Mouse (Mus musculus) thymus, postnatal 36 days (tissue): ENCODE data around the gene Spag5.
A peak's percentile ranks its signal among the peaks of the same experiment; 100 is the strongest.

ENCODE experiments used
- DNase-seq, 2 experiments: peaks; one replicate each; pipeline ENCODE4 v3.0.0; 2022; ENCODE audit warnings: mixed read lengths in 2 of 2

Spag5 gene

DNA sequence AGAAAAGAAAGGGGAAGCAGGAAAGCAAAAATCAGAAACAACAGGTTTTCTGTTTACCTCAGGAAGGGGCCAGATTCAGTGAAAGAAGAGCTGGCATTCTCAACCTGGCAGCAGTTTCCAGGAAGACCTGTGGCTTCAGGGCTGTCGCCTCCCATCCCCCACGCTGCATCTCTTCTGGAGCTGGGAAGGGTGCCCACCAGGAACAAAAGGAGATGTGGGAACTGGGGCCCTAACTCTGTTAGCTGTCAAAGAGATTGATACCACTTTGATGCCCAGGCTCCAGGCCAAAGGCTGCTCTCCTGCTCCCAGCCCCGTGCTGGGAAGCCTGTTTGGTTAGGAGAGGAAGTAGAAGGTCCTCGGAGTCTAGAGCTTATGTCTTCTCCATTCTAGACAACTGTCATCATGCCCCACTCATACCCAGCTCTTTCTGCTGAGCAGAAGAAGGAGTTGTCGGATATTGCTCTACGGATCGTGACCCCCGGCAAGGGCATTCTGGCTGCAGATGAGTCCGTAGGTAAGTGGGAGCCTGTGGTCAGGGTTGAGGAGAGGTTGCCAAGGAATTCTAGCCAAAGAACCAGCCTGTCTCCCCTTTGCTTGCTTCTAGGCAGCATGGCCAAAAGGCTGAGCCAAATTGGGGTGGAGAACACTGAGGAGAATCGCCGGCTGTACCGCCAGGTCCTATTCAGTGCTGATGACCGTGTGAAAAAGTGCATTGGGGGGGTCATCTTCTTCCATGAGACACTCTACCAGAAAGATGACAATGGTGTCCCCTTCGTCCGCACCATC lies 22.9 kb downstream of the Spag5 start:
- DNase-seq, result no peak

DNA sequence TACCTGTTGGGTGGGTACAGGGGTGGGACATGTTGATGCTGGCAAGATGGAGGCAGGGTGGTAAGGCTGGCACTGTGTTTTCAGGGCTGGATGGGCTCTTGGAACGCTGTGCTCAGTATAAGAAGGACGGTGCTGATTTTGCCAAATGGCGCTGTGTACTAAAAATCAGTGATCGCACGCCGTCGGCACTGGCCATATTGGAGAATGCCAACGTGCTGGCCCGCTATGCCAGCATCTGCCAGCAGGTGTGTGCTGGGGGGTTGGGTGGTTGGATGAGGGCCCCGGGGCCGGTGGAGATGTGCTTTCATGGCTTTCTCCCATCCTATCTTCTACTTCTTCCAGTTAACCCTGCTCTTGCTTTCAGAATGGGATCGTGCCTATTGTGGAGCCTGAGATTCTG lies 23.6 kb downstream of the Spag5 start:
- no peak for DNase-seq

DNA sequence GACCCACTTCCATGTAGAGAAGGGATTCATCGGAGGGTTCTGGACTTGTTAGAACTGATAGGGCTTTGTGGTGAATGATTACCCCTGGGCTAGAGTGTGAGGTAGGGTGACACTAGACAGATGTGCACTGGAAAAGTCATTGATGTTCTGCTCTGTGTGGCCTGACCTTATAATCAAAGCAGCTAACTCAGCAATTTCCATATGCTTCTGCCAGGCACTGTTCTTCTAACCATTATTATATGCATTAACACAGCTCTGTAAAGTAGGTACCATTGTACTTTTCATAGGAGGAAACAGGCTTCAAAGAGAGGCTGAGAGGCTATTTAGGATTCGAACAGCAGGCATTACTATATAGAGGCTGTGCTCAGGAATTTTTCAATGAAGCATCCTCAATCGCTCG lies 25.9 kb downstream of the Spag5 start:
- DNase-seq, result no peak

DNA sequence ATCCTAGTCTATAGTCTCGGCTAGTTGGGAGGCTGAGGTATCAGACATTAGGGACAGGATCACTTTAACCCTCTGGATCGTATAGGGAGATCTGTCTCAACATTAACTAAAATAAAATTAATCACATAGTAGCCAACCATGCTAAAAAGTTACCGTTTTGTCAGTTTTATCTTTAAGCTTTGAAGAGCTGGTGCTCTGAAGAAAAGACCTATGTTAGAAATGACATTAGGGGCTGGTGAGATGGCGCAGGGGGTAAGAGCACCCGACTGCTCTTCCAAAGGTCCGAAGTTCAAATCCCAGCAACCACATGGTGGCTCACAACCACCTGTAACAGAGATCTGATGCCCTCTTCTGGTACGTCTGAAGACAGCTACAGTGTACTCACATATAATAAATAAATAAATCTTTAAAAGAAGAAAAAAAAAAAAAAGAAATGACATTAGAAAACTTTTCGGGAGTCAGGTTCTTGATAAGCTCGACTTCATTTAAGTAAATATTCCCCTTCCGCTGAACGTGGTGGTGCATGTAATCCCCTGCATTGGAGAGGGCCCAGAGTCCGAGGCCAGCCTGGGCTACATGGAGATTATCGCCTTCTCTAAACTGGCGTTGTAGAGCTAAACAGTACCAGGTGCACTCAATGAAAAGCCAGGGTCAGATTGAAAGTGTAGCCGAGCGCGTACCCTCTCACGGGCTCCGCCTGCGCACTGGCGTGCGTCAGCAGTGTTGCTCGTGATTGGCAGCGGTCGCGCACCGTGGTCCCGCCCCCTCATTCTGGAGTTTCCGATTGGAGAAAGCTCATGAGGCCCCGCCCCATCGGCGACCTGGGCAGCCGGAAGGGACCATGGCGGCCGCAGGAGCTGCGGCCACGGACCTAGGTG lies 26.5 kb downstream of the Spag5 start, which contains the start of gene Pigs:
Pigs (plus strand) TSS at position 782 of the 878 bp plus-strand sequence.
- peak; percentile 95 to 96 for DNase-seq

DNA sequence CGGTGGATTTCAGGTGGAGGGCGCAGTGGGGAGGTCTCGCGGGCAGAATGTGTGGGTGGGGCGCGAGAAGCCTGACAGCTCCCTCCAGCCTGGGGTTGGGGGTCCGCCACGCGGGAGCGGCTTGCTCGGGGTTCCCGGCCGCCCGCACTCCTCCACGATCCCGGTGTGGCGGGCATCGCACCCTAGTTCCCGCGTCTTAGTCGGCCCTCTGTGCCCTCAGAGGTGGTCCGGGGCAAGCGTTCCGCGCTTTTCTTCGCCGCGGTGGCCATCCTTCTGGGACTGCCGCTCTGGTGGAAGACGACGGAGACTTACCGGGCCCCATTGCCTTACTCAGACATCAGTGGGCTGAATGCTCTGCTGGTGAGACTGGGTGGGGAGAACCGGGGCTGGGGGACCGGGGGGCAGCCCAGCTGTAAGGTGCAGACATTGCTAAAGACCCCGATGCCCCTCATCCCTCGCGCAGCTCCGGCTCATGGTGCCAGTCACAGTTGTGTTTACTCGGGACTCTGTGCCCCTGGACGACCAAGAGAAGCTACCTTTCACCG lies 27.3 kb downstream of the Spag5 start:
- DNase-seq, result no peak

DNA sequence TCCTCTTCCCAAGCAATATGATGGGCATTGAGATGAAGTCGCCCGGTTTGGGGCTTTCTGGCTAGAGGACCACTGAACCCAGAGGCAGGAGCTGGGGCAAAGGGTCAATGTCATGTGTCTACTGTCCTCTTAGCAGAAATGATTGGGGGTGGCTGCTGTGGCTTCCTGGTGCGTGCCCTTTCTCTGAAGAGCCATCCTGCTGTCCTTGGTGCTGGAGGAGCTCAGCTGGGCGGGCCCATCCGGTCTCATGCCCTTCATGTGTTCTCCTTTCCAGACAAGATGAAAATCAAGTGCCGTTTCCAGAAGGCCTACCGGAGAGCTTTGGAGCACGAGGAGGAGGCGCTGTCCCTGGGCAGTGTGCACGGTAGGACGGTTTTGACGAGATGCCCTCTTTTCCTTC lies 31.3 kb downstream of the Spag5 start:
- no peak for DNase-seq

DNA sequence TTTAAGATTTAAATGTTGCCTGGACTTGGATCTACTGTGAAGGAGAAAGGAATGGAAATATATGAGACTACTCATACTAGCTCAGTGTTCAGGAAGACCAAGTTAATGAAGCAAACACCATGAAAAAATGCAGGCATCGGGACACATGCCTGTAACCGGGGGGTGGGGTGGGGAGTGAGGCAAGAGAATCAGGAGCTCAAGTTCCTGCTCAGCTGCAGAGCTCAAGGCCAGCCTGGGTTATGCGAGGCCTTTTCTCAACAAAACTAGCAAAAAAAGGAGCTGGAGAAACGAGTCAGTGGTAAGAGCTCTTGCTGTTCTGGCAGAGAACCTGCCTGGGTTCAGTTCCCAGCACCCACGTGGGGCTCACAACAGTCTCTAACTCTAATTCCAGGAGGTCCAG lies 32.7 kb downstream of the Spag5 start:
- no peak for DNase-seq

DNA sequence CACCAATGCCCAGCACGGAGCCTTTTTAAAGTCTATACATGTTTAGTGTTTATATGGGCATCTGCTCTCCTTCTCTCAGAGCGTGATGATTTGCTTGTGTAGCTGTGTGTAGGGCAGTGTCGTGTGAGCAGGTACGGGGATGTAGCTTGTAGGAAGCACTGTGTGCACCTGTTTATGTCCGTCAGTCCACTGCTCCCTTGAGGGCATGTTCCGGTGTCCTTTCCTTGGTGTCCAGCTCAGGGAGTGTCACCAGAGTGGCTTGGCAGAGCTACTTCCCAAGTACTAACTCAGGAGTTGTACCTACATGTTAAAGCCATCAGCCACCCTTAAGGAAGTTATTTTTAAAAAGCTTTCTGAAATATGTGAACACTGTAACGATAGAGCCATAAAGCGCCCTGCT lies 35.7 kb downstream of the Spag5 start:
- no peak for DNase-seq

DNA sequence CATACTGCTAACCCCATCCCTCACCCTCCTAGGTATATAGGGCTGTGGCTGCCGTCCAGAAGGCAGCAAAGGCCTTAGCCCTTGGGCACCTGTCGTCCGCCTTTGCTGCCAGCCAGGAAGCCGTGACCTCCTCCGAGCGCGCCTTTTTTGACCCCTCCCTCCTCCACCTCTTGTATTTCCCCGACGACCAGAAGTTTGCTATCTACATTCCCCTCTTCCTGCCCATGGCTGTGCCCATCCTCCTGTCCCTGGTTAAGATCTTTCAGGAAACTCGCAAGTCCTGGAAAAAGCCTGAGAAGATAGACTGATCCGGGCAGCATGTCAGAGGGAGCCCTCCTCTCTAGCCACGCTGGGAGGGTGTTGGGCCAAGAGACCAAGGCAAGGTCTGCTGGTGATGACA lies 40.4 kb downstream of the Spag5 start:
- no peak for DNase-seq

DNA sequence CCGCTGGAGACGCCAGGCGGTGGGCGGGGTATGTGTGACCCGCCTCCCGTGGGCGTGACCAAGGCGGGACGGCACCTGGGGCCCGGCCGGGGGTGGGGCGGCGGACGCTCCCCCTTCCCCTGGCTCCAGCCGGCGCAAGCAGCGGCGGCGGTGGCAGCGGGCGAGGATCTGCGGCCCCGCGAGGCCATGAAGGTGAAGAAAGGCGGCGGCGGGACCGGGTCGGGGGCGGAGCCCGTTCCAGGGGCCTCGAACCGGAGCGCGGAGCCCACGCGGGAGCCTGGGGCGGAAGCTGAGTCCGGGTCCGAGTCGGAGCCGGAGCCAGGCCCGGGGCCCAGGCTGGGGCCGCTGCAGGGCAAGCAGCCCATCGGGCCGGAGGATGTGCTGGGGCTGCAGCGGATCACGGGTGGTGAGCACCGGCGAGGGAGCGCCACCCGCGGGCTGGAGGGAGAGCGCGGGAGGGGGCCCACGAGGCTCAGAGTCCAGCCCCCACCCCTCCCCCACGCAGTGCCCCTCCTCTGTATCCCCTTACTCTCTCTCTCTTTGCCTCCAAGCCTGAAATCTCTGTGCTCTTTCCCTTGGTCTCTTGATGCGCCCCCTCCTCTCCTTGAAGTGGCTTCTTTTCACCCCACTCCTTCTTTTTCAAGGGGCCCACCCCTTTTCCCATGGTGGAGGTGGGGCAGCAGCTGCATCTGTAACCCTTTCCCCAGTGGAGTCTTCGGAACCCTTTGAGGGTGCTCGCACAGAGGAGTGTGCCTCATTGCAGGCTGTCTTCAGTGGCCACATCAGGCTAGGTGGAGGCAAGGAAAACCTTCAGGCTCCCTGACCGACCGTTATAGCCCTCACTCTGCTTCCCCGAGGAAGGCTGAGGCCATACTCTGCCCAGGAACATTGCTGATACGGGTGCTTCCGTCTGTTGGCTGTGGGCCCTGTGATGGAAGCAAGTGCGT lies 42.3 kb downstream of the Spag5 start, which contains the start of gene Unc119:
Unc119 (plus strand) TSS at position 102 of the 947 bp plus-strand sequence.
- DNase-seq, result peak; percentile 83 to 86

DNA sequence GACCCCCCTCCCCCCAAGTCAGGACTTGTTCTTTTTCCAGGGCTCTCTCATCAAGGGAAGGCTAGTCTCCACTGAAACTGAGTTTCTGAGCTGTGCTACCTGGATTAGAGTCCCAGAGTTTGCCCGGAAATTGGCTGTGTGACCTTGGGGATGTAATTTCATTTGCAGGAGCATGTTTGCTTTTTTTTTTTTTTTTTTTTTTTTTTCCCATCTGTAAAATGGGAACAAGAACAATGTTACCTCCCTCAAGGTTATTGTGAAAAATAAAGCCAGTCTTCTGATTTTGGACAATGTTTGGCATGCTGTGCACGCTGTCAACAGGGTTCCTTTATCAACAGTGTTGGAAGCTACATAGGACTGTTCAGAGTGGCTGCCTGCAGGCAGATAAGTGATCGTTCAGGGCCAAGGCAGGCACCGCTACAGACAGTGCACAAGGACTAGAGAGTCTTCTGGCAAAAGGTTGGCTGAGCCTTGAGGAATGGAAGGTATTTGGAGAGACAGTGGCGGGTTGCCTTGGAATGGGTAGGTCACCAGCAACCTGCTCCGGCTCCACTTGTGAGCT lies 43.1 kb downstream of the Spag5 start:
- no peak for DNase-seq

DNA sequence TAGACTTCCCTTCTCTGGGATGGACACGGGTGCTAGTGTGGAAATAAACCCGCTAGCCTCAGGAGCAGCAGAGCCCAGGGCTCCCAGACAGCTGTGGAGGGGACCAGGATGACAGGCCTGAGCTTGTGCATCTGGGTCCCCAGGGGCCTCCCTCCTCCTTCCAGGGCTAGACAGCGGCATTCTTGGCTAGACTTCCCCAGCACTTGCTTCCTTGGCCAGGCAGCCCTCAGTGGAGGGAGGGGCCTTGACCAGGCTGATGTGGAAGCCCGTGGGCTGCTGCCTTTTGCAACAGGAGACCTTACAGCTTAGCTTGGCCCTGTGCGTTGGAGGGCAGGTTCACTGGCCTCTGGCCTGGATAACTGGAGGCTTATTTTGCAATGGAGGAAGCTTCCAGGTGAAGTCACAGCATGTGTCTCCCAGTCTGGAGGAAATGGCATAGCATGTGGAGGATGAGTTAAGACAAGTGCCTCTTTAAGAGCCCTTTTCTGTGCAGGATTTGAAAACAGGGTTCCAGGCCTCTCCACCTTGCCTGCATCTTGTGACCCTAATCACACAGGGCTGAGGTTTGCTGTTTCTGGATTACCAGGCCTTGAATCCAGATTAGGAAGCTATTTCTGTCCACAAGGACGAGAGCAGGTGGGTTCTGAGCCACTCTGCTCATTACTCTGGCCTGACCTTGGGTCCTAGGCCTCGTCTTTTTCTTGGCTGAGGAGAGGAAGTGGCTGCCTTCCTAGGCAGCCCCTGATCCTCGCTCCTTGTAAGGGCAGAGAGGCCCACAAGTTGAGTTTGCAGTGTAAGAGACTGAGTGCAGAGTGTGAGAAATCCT lies 43.8 kb downstream of the Spag5 start:
- no peak for DNase-seq

DNA sequence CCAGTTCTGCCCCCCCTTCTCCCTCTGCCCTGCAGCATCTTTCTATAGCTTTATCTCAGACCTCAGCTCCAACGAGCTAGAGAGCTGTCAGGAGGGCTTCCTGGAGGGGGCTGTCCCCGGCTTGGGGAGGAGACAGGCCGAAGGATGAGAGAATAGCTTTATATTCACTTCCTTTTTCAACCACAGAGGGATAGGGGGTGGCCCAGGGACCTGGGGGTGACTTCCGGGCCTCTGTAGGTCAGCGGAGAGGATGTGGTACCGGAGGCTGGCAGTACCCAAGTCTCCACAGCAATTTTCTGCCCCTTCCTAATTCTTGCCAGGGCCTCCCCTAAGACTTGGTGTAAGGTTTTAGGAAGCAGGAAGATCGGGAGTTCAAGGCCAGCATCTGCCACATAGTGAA lies 44.5 kb downstream of the Spag5 start:
- DNase-seq, result peak; percentile 35 to 61

DNA sequence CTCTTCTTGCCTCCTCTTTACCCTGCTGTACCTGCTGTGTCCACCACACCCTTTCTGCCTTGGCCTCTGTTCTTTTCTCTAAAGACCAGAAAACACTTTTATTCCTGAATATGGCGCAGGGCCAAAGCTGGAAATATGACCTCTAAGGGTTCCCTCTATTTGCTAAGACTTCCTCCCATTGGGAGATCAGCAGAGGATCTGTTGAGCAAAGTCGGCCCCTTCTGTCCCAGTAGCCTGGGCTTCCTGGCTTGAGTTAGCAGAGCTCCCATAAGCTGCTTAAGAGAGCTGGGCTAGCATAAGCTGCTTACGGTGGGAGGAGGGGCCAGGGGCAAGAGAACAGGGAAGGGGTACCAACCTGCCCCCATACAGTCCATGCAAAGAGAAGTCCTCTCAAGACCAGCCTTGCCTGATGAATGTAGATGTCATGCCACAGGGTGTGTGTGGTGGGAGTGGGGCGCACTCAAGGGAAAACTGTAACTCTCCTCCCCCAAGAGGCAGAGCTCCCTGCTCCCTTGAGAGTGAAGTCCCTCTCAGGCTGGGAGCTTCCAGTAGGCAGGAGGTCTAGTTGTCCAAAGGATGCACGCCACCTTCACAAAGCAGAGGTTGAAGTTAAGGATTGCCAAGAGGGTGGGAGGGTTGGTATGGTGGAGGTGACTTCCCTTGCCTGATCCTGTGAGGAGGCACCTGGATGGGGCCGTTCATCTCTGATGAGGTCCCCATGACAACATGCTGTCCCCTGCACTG lies 45.2 kb downstream of the Spag5 start:
- no peak for DNase-seq

DNA sequence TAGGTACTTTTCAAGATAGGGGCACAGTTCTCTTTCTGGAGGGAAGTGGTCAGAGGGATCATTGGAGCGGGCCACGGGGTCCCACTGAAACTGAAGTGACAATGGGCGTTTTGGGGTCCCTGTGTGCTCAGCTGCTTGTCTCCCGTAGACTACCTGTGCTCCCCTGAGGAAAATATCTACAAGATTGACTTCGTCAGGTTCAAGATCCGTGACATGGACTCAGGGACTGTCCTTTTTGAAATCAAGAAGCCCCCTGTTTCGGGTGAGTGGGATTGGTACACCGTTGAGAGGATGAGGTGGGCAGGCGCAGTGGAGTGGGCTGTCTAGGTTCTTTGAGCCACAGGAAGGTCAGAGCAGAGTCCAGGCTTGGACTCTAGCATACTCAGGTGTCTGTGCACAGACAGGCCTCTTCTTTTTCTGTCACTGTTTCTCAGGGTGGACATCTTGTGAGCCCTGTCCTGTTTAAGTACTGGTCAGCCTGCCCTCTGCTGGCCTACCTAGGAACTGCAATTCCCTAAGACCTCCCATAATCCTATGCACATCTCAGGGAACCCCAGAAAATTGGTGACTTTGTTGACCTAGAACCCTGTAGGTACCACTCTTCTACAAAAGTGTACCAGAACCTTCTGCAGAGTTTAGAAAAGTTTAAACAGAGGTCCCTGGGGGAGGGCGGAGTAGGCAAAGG lies 45.9 kb downstream of the Spag5 start:
- DNase-seq, result peak; percentile 54 to 57

DNA sequence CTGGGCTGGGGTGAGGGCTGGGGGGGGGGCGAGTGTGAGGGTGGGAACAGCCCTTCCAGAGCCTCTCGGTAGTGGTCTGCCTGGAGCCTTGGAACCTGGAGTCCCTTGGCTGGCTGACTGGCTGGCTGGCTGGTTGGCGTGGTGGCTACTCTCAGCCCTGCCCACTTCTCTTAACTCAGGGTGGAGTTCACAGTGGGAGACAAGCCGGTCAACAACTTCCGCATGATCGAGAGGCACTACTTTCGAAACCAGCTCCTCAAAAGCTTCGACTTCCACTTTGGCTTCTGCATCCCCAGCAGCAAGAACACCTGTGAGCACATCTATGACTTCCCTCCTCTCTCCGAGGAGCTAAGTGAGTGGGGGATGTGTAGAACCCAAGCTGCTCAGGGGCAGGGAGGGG lies 46.6 kb downstream of the Spag5 start:
- DNase-seq, result no peak

DNA sequence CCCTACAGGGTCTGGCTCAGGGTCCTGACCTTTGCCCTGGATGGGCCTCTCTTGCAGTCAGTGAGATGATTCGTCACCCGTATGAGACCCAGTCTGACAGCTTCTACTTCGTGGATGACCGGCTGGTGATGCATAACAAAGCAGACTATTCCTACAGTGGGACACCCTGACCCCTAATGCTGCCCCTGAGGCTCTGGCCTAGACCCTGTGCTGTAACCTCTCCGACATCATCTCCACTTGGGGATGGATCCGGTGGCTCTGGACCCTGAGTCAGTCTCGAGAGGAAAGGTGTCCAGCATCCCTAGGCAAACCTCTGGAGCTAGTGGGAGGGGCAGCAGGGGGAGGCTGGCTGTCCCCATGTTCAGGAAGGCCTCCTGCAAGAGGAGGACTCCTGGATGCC lies 47.1 kb downstream of the Spag5 start:
- no peak for DNase-seq

DNA sequence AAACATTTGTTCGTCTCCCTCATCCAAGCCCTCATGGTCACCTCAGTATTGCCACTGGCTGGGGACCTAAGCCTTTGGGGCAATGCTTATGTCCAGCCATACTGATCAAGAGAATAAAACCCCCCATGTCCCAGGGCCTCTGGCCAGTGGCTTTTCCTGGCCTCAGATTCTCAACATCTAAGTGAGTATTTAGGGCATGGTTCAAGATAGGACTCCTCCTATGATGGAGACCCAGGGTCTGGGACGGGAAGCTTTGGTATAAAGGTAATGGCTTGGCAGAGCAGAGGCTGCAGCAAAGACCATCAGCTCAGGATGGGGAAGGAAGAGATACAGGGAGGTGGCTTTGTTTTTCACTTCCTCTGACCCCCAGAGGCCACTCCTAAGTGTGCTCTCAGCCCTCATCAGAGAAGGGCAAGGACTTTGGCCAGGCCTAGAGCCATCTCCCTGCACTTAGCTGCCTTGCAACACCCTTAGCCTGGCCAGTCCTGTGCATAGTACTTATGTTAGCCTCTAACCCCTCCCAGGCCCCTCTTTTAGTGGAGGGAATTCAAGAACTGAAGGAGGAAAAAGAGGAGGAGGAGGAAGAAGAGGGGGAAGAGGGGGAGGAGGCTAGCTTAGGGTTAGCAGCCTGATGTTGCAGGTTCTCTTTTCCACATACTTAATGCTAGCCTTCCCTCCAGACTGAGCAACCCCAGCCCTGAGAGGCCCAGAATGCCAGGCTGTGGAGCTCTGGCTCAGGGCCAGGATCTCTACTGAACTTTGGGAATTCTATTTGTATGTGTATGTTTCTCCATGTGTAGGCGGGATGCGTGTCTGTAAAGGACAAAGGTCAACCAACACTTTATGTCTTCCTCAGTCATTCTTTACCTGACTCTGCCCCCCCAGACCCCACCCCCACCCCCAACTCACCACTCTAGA lies 48.4 kb downstream of the Spag5 start:
- DNase-seq, result no peak

DNA sequence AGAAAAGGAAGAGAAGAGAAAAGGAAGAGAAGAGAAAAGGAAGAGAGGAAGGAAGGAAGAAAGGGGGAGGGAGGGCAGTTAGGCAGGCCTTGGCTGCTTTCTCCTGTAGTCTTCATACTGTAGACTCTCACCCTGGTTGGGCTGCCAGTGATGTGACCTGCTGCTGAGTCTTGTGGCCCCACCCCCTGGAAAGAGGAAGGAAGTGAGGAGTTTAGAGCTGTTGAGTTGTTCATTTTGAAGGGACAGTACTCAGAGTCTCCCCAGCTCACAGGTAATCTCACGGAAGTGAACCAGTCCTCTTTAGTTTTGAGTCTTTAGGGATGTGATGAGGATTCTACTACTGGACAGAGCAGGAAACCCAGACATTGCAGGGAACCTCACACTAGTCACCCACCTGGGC lies 51.8 kb downstream of the Spag5 start:
- DNase-seq, result no peak
